Mouse (Mus musculus): ENCODE measurements around the gene Mrpl55. TPM values are rescaled to one million over a fixed set of nuclear protein-coding genes. Genes with fewer than 3 reads are reported as not detected.

The Mrpl55 gene
- total RNA-seq, 2 experiments from 2014 or later: 50.6 to 58.9 TPM

DNA sequence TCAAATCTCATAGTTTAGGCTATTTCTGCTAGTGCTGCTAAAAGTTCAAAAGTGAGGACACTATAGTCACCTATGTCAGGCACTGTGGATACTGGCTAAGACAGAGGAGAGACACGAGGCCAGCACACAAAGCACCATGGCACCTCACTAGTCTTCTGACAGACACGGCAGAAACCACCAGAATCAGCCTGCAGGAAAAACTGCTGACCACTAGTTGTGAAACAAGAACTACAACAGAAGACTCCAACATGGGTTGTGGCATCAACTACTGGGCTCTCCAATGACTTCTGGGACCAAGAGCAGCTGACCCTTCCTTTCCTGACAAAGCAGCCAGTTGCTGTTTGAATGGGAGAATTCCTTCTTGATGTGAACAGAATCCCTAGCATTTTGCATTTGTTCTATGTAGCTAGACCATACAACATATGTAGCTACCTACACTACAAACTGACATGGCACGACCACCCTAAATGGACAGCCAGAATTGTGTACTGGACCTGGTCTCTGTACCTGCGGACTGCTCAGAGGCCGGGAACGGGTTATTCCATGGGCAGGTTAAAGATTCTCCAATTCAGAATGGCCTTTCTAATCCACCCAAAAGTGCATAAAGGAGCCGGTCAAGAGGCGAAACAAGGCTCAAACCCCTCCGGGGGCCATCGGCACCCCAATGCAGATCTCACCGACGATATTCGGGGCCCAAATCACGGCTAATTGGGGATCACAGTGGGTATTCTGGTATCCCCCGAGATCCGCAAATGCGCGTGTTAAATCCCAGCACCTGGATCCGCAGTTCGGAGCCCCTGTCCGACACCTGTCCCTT, 24.7 kb downstream of the Mrpl55 start:
- no peak for DNase-seq (ENCODE audit: low spot score in 2 of 2)

GRCm38 (mm10) chr11:59227604-59228121, 25.4 kb downstream of the Mrpl55 start:
- no peak for DNase-seq (ENCODE audit: low spot score in 2 of 2)

- peak; percentile 97 for DNase-seq (ENCODE audit: low spot score in 2 of 2)
Observed at GRCm38 (mm10) chr11:59228122-59228953, 26.1 kb downstream of the Mrpl55 start, which contains the start of gene Arf1. Gene Arf1, minus strand, starts transcription at chr11:59228270.

DNA sequence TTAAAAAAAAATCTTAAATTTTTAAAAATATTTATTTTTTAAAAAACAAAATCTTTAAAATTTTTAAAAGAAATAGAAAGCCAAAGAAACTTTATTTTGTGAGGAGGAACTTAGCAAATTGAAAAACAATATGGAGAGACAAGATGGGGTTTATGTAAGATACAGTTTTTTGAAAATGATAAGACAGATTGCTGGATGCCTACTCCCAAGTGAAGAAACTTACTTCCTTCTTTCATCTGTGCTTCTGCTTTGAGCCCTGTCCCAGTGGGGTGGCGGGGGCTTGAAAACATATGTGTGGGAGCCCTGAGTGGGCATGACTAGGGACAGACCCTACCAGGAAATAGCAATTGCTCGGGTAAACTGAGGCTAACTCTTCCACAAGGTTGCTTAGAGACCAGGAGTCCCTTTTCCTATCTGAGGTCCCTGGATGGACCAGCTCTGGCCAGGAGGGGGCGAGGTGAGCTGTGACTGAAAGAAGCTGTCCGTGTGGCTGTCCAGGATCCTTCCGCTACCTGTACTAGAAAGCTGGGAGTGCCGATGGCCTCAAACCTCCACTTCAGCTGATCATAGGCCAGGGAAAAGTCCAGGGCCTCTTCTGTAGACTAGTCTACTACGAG, 28.0 kb downstream of the Mrpl55 start:
- DNase-seq (ENCODE audit: low spot score in 2 of 2): peak; percentile 58 to 69

- DNase-seq (ENCODE audit: low spot score in 2 of 2): no peak
Observed at GRCm38 (mm10) chr11:59232797-59233196, 30.5 kb downstream of the Mrpl55 start.

- peak; percentile 63 to 64 for DNase-seq (ENCODE audit: low spot score in 2 of 2)
Observed at GRCm38 (mm10) chr11:59238525-59239427, 36.5 kb downstream of the Mrpl55 start.

GRCm38 (mm10) chr11:59239428-59239785, 37.1 kb downstream of the Mrpl55 start:
- no peak for DNase-seq (ENCODE audit: low spot score in 2 of 2)

DNA sequence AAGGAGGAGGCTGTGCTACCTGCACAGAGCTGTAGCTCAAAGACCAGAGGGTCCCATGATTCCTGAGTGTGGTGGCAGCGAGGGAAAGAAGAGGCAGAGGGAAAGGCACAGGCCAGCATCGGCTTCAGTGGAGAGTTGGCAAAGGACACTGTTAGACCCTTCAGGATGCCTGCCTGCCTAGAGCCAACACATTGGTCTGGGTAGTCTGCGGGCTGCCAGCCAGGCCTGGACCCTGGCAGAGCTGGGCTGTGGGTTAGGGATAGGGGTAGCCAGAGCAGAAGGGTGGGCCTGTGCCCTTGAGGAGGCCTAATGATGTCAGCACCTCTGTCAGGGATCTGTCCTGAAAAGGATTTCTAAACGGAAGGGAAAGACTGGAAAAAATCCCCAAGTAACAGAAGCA, 37.5 kb downstream of the Mrpl55 start:
- no peak for DNase-seq (ENCODE audit: low spot score in 2 of 2)

- DNase-seq (ENCODE audit: low spot score in 2 of 2): no peak
Observed at GRCm38 (mm10) chr11:59241841-59242240, 39.6 kb downstream of the Mrpl55 start.

DNA sequence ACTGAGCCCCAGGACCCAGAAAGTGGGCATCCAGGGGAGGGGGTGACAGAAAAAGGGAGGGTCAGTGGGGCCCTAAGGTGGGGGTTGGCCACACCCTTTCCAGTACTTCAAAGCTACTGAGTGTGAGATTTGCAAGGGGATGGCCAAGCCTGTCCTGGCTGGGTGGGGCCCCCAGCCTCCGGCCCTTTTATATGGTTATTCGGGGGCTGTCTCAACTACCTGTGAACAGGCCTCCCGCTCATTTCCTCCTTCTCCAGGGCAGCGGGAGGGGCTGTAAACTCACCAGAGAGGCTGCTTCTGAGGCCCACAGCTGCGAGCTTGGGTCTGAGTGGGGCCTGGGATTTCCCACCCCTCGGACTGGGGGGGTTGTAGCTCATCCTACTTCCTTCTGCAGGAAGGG, 41.6 kb downstream of the Mrpl55 start:
- no peak for DNase-seq (ENCODE audit: low spot score in 2 of 2)

- no peak for DNase-seq (ENCODE audit: low spot score in 2 of 2)
Observed at GRCm38 (mm10) chr11:59248101-59248500, 45.8 kb downstream of the Mrpl55 start.

Other genes with a start within 250 kb of the Mrpl55 start
- 10 to 100 TPM; 13.3 to 17.6 TPM for gene Hist3h2a, start 247.8 kb upstream of the Mrpl55 start, total RNA-seq (2021)
- gene Trim17, start 247.8 kb upstream of the Mrpl55 start, total RNA-seq (2021): under 1 TPM; 0.06 to 0.10 TPM
- gene Trim11, start 224.4 kb upstream of the Mrpl55 start, total RNA-seq (2021): 10 to 100 TPM; 22.0 to 27.1 TPM
- gene Obscn, start 66.1 kb upstream of the Mrpl55 start, total RNA-seq (2021): 1 to 10 TPM in 1 of 2 experiments, under 1 TPM in 1; 0.99 to 2.4 TPM
- gene Iba57, start 38.7 kb upstream of the Mrpl55 start, total RNA-seq (2021): 10 to 100 TPM; 16.3 to 21.7 TPM
- gene Gjc2, start 19.3 kb upstream of the Mrpl55 start, total RNA-seq (2021): under 1 TPM; 0.48 to 0.60 TPM
- gene Guk1, start 10.3 kb upstream of the Mrpl55 start, total RNA-seq (2021): 10 to 100 TPM; 57.3 to 71.5 TPM
- gene 2310033P09Rik, start 5.8 kb downstream of the Mrpl55 start, total RNA-seq (2021): 10 to 100 TPM; 20.4 to 27.1 TPM
- gene Arf1, start 25.8 kb downstream of the Mrpl55 start, total RNA-seq (2021): 100 to 1,000 TPM; 407 to 488 TPM
- not detected for gene Wnt3a, start 88.3 kb downstream of the Mrpl55 start, total RNA-seq (2021)
- 1 to 10 TPM in 1 of 2 experiments, under 1 TPM in 1; 0.80 to 1.1 TPM for gene Wnt9a, start 104.4 kb downstream of the Mrpl55 start, total RNA-seq (2021)
- not detected for gene Prss38, start 173.2 kb downstream of the Mrpl55 start, total RNA-seq (2021)
- 10 to 100 TPM in 1 of 2 experiments, 1 to 10 TPM in 1; 9.7 to 10.7 TPM for gene Jmjd4, start 247.6 kb downstream of the Mrpl55 start, total RNA-seq (2021)
- 10 to 100 TPM; 72.5 to 92.1 TPM for gene Snap47, start 248.7 kb downstream of the Mrpl55 start, total RNA-seq (2021)